Mouse (Mus musculus): ENCODE results near the gene Pde6b.

GRCm38 (mm10) chr5:108423427-108423826 is 35.2 kb downstream of the Pde6b start:
- TF ChIP-seq POLR2A (IDR thresholded peaks at IDR 0.05; ENCODE audit: low read depth, low read length), result no peak
- no peak for TF ChIP-seq CTCF (IDR thresholded peaks at IDR 0.05; ENCODE audit: extremely low read depth, insufficient read length, insufficient replicate concordance, low read depth, low read length)
